Mouse (Mus musculus): Measurements from ENCODE around the gene Pgpep1. TPM values are rescaled to one million over a fixed set of nuclear protein-coding genes. Genes with fewer than 3 reads are reported as not detected.

The Pgpep1 gene
- polyA plus RNA-seq, 1 experiment from 2014 or later: 268 TPM

DNA sequence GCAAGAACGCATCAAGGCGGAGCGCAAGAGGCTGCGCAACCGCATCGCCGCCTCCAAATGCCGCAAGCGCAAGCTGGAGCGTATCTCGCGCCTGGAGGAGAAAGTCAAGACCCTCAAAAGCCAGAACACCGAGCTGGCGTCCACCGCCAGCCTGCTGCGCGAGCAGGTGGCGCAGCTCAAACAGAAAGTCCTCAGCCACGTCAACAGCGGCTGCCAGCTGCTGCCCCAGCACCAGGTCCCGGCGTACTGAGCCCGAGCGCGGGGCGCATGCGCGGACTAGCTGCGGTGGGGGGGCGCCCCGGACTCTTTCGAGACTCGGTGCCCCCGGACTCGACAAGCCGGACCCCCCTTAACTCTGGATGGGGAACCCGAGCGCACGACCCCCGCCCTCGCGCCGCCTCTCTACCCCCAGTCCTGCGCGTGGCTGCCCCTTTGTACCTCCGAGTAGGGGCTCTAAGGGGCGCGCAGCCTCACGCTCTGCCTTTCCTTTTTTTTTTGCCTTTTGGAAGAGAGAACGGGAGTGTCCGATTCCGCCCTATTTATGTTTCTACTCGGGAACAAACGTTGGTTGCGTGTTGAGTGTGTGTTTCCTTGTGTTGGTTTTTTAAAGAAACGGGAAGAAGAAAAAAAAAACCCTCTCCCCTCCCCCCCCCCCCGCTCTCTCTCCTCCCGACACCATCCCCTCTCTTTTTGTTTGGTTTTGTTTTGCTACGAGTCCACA is 39.8 kb upstream of the Pgpep1 start:
- ATAC-seq (ENCODE audit: insufficient read depth, low FRiP score, low TSS enrichment): no peak
- peaks cover 35% of the 10 kb centered on the region for H3K4me1 ChIP-seq (ENCODE audit: control insufficient read depth, insufficient read depth, low read length)

DNA sequence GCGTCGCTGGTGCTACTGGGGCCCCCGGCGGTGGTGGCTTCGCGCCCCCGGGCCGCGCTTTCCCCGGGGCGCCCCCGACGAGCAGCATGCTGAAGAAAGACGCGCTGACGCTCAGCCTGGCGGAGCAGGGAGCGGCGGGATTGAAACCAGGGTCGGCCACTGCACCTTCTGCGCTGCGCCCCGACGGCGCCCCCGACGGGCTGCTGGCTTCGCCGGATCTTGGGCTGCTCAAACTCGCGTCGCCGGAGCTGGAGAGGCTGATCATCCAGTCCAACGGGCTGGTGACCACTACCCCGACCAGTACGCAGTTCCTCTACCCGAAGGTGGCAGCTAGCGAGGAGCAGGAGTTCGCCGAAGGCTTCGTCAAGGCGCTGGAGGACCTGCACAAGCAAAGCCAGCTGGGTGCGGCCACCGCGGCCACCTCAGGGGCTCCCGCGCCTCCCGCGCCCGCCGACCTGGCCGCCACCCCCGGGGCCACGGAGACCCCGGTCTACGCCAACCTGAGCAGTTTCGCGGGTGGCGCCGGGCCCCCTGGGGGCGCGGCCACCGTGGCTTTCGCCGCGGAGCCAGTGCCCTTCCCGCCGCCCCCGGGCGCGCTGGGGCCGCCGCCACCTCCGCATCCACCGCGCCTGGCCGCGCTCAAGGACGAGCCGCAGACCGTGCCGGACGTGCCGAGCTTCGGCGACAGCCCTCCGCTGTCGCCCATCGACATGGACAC is 39.1 kb upstream of the Pgpep1 start:
- Histone ChIP-seq H3K27me3 (ENCODE audit: control insufficient read depth, insufficient read depth, low read length) (no peaks in the 10 kb centered on the region), H3K36me3 (ENCODE audit: control insufficient read depth, insufficient read depth, low read length) (no peaks in the 10 kb centered on the region), H3K27ac (ENCODE audit: low read depth, low read length) (peak overlapping the region; percentile 98), H3K4me2 (ENCODE audit: low read depth) (peak overlapping the region; percentile 49), H3K4me1 (ENCODE audit: control insufficient read depth, insufficient read depth, low read length) (peaks cover 35% of the 10 kb centered on the region), H3K4me3 (ENCODE audit: low read depth, low read length) (peak overlapping the region; percentile 83), H3K9me3 (ENCODE audit: control insufficient read depth, low read length) (no peaks in the 10 kb centered on the region), H3K9ac (ENCODE audit: low read length) (peak overlapping the region; percentile 83)
- ATAC-seq (ENCODE audit: insufficient read depth, low FRiP score, low TSS enrichment) (peak; percentile 16), DNase-seq (ENCODE audit: low spot score) (no peak)
- under 1% methylated on average over 68 of the region's 89 CpGs for WGBS

More for the DNA sequence above, 39.8 kb upstream of the Pgpep1 start:
- H3K9me3 ChIP-seq (ENCODE audit: control insufficient read depth, low read length): no peaks in the 10 kb centered on the region
- H3K27ac ChIP-seq (ENCODE audit: low read depth, low read length): peak overlapping the region; percentile 98
- peak overlapping the region; percentile 83 for H3K4me3 ChIP-seq (ENCODE audit: low read depth, low read length)
- under 1% methylated on average over 57 of the region's 59 CpGs for WGBS
- peak; percentile 88 for DNase-seq (ENCODE audit: low spot score)
- peak overlapping the region; percentile 49 for H3K4me2 ChIP-seq (ENCODE audit: low read depth)
- no peaks in the 10 kb centered on the region for H3K27me3 ChIP-seq (ENCODE audit: control insufficient read depth, insufficient read depth, low read length)
- no peaks in the 10 kb centered on the region for H3K36me3 ChIP-seq (ENCODE audit: control insufficient read depth, insufficient read depth, low read length)
- peak overlapping the region; percentile 83 for H3K9ac ChIP-seq (ENCODE audit: low read length)

- Histone ChIP-seq H3K27ac (ENCODE audit: low read depth, low read length) (peak within 1 kb of the TSS; percentile 98), H3K9ac (ENCODE audit: low read length) (peak within 1 kb of the TSS; percentile 83), H3K4me2 (ENCODE audit: low read depth) (peak within 1 kb of the TSS; percentile 49), H3K4me1 (ENCODE audit: control insufficient read depth, insufficient read depth, low read length) (peaks cover 36% of the 10 kb centered on the region), H3K4me3 (ENCODE audit: low read depth, low read length) (peak within 1 kb of the TSS; percentile 83), H3K27me3 (ENCODE audit: control insufficient read depth, insufficient read depth, low read length) (no peaks in the 10 kb centered on the region), H3K36me3 (ENCODE audit: control insufficient read depth, insufficient read depth, low read length) (no peaks in the 10 kb centered on the region), H3K9me3 (ENCODE audit: control insufficient read depth, low read length) (no peaks in the 10 kb centered on the region)
- DNase-seq (ENCODE audit: low spot score) (peak; percentile 100), ATAC-seq (ENCODE audit: insufficient read depth, low FRiP score, low TSS enrichment) (peak; percentile 84)
- under 1% methylated on average over 68 of the region's 69 CpGs for WGBS
These were observed 38.3 kb upstream of the Pgpep1 start, which contains the start of gene Jund for GRCm38 (mm10) chr8:70698310-70699109. Gene Jund, plus strand, starts transcription at chr8:70698949.

GRCm38 (mm10) chr8:70697366-70698250 is 37.4 kb upstream of the Pgpep1 start:
- Histone ChIP-seq H3K4me3 (ENCODE audit: low read depth, low read length) (peak overlapping the region; percentile 83), H3K4me1 (ENCODE audit: control insufficient read depth, insufficient read depth, low read length) (peaks cover 38% of the 10 kb centered on the region)
- 77% methylated on average over 12 of the region's 12 CpGs for whole genome bisulfite sequencing

GRCm38 (mm10) chr8:70696946-70697345 is 36.8 kb upstream of the Pgpep1 start:
- DNase-seq (ENCODE audit: low spot score): no peak
- Histone ChIP-seq H3K9ac (ENCODE audit: low read length) (peak overlapping the region; percentile 41), H3K27me3 (ENCODE audit: control insufficient read depth, insufficient read depth, low read length) (no peaks in the 10 kb centered on the region), H3K4me3 (ENCODE audit: low read depth, low read length) (peak overlapping the region; percentile 4; the same call in 1 of the 2 replicates), H3K4me1 (ENCODE audit: control insufficient read depth, insufficient read depth, low read length) (peaks cover 41% of the 10 kb centered on the region), H3K36me3 (ENCODE audit: control insufficient read depth, insufficient read depth, low read length) (no peaks in the 10 kb centered on the region), H3K4me2 (ENCODE audit: low read depth) (peak overlapping the region; percentile 46), H3K27ac (ENCODE audit: low read depth, low read length) (peak overlapping the region; percentile 73), H3K9me3 (ENCODE audit: control insufficient read depth, low read length) (no peaks in the 10 kb centered on the region)
- 49% methylated on average over 4 of the region's 4 CpGs for WGBS
- ATAC-seq (ENCODE audit: insufficient read depth, low FRiP score, low TSS enrichment): no peak

More at GRCm38 (mm10) chr8:70697366-70698250, 37.4 kb upstream of the Pgpep1 start:
- no peaks in the 10 kb centered on the region for H3K36me3 ChIP-seq (ENCODE audit: control insufficient read depth, insufficient read depth, low read length)
- H3K27me3 ChIP-seq (ENCODE audit: control insufficient read depth, insufficient read depth, low read length): no peaks in the 10 kb centered on the region
- H3K9me3 ChIP-seq (ENCODE audit: control insufficient read depth, low read length): no peaks in the 10 kb centered on the region
- peak overlapping the region; percentile 98 for H3K27ac ChIP-seq (ENCODE audit: low read depth, low read length)
- DNase-seq (ENCODE audit: low spot score): no peak
- no peak for ATAC-seq (ENCODE audit: insufficient read depth, low FRiP score, low TSS enrichment)
- H3K9ac ChIP-seq (ENCODE audit: low read length): peak overlapping the region; percentile 59
- H3K4me2 ChIP-seq (ENCODE audit: low read depth): peak overlapping the region; percentile 49

DNA sequence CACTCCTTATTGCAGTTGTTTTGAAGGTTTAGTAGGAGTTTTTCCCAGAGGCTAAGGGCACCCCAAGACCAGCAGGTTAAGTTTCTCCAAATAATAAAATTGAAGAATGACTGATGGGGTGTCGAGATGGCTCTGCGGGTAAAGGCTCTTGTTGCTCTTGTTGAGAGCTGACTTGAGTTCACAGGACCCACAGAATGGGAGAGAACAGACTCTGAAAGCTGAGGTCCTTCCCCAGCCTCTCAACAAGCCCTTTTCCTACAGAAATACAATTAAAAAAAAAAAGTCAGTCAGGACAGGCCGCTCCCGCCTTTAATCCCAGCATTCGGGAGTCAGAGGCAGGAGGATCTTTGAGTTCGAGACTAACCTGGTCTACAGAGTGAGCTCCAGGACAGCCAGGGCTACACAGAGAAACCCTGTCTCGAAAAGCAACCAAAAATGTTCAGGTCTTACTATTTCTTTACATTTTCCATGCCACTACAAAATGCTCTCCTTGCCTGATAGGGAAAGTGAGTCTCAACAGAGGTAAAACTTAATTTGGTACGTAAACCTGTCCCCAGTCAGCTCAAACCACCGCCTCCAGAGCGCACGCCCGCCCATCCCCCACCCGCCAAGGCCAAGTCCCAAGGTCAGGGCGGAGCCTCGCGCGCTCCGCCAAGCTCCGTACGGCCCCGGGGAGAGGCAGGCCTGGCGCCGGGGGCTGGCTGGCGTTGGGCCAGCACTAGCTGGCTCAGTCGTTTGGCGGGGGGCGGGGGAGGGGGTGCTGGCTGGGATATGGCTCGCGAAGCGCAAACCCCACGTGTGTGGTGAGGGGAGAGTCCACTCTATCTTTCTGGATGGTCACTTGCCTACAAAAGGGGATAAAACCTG is 36.1 kb upstream of the Pgpep1 start:
- H3K4me3 ChIP-seq (ENCODE audit: low read depth, low read length): peak overlapping the region; percentile 4; the same call in 1 of the 2 replicates
- peak overlapping the region; percentile 73 for H3K27ac ChIP-seq (ENCODE audit: low read depth, low read length)
- peak; percentile 85 for DNase-seq (ENCODE audit: low spot score)
- ATAC-seq (ENCODE audit: insufficient read depth, low FRiP score, low TSS enrichment): no peak
- no peaks in the 10 kb centered on the region for H3K9me3 ChIP-seq (ENCODE audit: control insufficient read depth, low read length)
- peaks cover 42% of the 10 kb centered on the region for H3K4me1 ChIP-seq (ENCODE audit: control insufficient read depth, insufficient read depth, low read length)
- no peaks in the 10 kb centered on the region for H3K36me3 ChIP-seq (ENCODE audit: control insufficient read depth, insufficient read depth, low read length)
- H3K4me2 ChIP-seq (ENCODE audit: low read depth): peak overlapping the region; percentile 46
- H3K27me3 ChIP-seq (ENCODE audit: control insufficient read depth, insufficient read depth, low read length): no peaks in the 10 kb centered on the region
- H3K9ac ChIP-seq (ENCODE audit: low read length): peak overlapping the region; percentile 41
- 9% methylated on average over 31 of the region's 31 CpGs for WGBS

- no peaks in the 10 kb centered on the region for H3K27me3 ChIP-seq (ENCODE audit: control insufficient read depth, insufficient read depth, low read length)
- no peak overlapping the region for H3K4me3 ChIP-seq (ENCODE audit: low read depth, low read length)
These were observed 35.3 kb upstream of the Pgpep1 start for GRCm38 (mm10) chr8:70695318-70696018.

More at GRCm38 (mm10) chr8:70695318-70696018, 35.3 kb upstream of the Pgpep1 start:
- Histone ChIP-seq H3K9ac (ENCODE audit: low read length) (peak overlapping the region; percentile 37; the same call in 1 of the 2 replicates), H3K4me1 (ENCODE audit: control insufficient read depth, insufficient read depth, low read length) (peaks cover 40% of the 10 kb centered on the region), H3K4me2 (ENCODE audit: low read depth) (no peak overlapping the region), H3K36me3 (ENCODE audit: control insufficient read depth, insufficient read depth, low read length) (no peaks in the 10 kb centered on the region), H3K9me3 (ENCODE audit: control insufficient read depth, low read length) (no peaks in the 10 kb centered on the region), H3K27ac (ENCODE audit: low read depth, low read length) (peak overlapping the region; percentile 46; the same call in 1 of the 2 replicates)
- 27% methylated on average over 30 of the region's 32 CpGs for WGBS
- DNase-seq (ENCODE audit: low spot score) (no peak), ATAC-seq (ENCODE audit: insufficient read depth, low FRiP score, low TSS enrichment) (no peak)
